Mouse (Mus musculus): Measurements from ENCODE around the gene Krt84.

Krt84 gene

DNA sequence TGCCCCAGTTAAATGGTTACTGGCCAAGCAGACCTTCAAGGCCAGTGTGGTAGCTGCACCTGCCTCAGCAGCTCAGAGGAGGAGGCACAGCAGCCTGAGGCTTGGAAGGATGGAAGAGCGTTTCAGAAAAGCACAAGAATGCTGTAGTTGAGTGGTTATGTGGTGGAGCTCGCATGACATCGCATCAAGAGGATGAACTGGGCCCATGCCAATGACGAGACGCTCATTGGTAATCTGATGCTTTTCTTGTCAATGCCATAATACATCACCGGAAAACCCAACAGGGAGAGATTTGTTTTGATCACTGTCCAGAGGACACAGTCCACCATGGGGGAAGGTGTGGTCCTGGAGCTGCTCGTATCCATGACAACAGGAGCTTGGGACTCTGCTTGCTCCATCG lies 37.4 kb downstream of the Krt84 start:
- no peak for DNase-seq (ENCODE audit: low spot score in 2 of 2)

DNA sequence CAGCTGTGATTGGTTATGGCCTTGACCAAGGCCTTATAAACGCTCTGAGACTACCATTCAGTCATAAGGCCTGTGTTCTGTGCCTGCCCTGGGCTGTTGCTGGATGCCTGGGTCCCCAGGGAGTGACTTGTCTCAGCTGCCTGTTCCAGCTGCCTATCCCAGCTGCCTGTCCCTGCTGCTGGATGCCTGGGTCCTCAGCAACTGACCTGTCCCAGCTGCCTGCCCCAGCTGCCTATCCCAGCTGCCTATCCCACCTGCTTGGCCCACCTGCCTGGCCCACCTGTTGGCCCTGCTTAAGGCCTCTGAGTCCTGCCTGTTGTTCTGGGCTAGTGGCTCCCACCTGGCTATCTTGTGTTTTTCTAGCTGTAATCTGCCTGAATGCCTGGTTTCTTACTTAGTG lies 38.4 kb downstream of the Krt84 start:
- no peak for DNase-seq (ENCODE audit: low spot score in 2 of 2)

DNA sequence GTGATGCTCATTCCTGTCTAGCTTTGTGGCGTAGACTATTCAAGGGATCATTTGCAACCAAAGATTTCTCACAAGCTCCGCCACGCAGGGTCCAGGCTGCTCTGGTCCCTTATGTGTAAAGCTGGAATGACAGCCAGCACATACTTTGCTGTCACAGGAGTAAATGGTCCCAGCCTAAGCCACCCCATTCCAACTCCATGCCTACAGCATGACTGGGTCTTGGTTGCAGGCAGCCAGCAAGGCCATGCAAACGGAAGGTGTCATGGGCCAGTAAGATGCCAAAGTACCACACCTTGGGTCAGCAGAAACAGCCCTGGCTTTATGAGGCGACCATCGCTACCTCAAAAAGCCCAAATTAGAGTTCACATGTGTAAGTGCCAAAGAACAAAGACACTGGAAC lies 38.9 kb downstream of the Krt84 start:
- no peak for DNase-seq (ENCODE audit: low spot score in 2 of 2)

DNA sequence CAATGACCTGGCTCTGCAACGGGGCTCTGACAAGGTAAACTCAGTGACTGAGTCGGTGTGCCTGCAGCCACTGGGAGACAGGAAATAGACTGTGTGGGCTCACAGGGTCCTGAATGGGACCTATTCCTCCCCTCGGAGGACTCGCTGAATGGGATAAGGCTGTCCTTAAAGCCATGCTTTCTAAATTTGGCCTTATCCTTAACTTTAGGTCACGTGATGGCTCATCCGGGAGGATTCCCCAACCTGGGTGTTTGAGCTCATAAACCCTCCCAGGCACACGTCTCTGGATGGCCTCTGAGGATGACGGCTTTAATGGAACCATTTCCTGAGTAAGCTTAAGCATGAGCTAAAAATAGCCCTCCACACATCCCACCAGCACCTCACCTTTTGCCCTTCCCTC lies 39.9 kb downstream of the Krt84 start:
- DNase-seq (ENCODE audit: low spot score in 2 of 2) = no peak

DNA sequence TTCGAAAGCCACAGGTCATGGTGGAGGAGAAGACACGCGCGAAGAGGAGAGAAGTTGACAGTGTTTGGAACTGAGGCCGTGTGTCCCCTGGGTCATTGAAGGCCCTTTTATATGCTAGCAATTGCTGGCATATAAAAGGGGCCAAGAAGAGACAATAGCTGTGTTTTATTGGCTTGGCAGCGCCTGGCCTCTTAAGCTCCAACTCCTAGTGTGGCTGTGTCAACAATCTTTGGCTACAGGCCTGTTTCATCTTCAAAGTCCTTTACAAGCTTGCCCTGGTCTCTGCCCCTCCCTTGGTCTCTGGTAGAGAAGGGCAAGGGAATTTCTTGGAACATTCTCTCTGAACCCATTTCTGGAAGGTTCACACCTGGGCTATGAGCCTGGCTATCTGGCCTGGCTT lies 41.2 kb downstream of the Krt84 start, which contains the start of gene Krt83:
Krt83 (minus strand) TSS at position 82 of the 400 bp plus-strand sequence.
- no peak for DNase-seq (ENCODE audit: low spot score in 2 of 2)

DNA sequence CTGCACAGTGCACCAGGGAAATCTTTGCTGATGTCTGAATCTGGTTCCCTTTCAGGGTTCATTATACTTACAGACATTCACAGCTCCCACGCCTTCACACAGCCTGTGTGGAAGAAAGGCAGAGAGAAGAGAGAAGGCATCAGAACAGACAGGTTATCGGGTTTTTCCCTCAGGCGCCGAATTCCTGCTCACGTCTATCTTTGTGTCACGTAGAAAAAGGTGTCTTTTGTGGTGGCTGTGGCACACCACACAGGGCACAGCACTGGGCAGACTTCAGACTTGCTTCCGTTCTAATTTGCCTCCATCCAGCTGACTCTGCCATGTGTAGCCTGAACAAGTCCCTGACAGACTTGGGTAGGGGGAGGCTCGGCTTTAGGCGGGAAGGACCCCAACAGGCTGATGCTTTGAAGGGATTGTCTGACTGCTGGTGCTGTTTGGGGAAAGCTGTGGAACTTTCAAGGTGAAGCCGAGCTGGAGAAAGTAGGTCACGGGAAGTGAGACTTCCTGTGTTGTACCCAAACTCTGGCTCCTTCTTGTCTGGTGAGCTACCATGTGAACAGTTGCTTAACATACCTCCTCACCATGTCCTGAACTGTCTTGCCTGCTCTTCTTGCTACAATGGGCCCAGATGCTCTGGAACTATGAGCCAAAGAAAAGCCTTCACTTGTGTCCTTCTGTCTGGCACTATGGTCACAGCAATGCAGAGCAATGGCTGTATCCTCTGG lies 46.5 kb downstream of the Krt84 start:
- peak; percentile 38 to 40 for DNase-seq (ENCODE audit: low spot score in 2 of 2)

DNA sequence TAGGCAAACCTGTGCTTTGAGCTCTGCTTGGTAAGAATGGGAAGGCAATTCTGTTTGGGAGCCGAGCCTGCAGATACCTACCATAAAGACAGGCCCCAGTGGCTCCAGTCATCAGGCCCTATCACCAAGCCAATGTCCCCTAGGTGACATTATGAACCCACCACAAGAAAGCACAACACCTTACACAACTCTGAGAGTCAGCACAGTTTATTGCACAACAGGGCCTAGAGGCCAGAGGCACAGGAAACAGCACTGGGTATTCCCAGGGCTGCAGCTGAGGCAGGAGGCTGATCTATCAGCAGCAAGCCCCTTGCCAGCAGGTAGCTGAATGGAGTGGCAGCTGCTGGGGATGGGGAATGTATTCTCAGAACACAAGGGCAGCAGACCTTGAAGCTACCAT lies 47.7 kb downstream of the Krt84 start:
- DNase-seq (ENCODE audit: low spot score in 2 of 2) = no peak

DNA sequence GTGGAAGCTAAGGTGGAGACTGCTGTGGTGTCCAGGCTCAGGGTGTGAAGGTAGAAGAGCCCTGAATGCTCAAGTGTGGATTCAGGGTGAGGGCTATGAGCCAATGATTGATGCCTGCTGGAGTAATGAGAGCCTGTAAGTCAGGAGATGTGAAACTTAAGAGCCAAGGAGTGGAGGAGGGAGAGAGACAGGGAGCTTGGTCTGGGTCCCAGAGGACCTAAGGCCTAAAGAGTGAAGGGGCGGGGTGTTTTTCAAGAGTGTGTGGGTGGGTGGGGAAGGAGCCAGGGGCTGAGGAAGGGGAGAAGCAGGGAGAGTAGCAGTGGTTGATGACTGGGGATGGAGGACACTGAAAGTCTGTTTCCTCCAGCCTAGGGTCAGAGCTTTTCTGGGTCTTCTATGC lies 49.0 kb downstream of the Krt84 start:
- DNase-seq (ENCODE audit: low spot score in 2 of 2) = no peak

DNA sequence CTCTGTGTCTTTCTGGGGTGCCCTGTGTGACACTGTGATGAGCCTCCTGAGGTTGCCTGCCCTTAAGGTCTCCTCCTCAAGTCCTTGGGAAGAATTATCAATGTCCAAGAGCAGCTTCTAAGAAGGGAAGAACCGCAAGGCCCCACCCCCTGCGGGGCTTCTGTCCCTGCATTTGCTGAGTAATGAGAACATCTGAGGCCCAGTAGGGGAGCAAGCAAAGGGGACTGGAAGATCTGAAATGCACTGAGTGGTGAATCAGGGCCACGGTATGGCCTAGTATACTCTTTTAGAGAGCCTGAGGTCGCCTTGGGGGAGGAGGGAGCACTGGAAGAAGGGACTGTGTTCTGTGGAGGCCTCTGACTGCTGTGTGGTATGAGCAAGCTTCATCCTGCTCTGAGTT lies 50.6 kb downstream of the Krt84 start:
- no peak for DNase-seq (ENCODE audit: low spot score in 2 of 2)

DNA sequence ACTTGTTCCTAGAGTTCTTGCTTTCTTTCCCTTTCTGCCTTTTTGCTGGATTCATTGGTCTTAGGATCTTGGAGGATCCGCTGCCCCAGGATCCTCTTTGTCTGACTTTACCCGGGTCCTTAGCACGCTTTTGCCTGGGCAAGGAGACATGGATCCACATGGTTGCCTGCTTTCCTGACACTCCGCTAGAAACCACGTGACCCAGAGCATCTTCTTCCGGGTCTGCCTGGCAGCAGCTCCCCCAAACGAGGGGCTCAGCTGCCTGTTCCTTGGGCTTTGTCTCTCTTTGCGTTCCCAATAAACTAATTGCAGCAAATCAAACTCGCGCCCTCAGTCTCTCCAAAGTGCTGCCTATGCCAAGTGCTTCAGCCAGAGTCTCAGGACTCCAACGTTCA lies 53.0 kb downstream of the Krt84 start:
- no peak for DNase-seq (ENCODE audit: low spot score in 2 of 2)

DNA sequence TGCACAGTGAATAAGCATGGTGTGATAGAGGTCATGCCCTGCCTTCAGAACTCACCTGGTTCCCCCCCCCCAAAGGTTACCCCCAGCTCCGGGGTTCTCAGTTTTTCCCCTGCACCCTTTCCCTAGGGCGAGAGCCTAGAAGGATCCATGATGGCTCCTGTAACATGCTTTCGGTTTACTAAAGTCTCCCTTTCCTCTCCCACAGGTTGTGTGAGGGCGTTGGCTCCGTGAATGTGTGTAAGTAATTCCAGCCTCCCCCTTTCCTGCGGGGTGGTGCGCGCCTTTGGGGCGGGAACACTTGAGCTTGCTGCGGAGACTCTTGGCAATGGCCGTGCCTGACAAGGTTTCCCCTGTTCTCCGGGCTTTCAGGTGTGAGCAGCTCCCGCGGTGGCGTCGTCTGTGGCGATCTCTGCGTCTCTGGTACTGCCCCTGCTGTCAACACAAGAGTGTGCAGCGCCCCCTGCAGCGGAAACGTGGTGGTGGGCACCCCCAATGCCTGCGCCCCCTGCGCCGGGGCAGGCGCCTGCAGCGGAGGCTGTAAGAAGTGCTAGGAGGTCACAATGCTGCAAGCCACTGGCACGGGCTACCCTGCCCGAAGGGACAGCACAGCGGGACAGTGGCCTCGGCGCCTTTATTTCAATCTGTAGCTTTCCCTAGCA lies 53.5 kb downstream of the Krt84 start:
- peak in 1 of 2 experiments; percentile 29 for DNase-seq (ENCODE audit: low spot score in 2 of 2)
